Mouse (Mus musculus) neural tube, embryonic 11.5 days (tissue): ENCODE data around the gene Ptpn12. TPM values are rescaled to one million over a fixed set of nuclear protein-coding genes. Genes with fewer than 3 reads are reported as not detected.

Experiments
- ATAC-seq: fragments of 200-750 bp; cut with Nextera tagmentation; 2 replicates; pipeline ENCODE4 v1.8.0; 2017; ENCODE audit warnings: moderate number of reproducible peaks, mild to moderate bottlenecking, moderate TSS enrichment, moderate library complexity; ENCODE audit not compliant: insufficient read depth, low FRiP score, low TSS enrichment
- DNase-seq: peaks from one replicate; pipeline ENCODE4 v3.0.0-alpha.2; 2015; ENCODE audit warnings: low spot score
- H3K27ac ChIP-seq: fragments of 300-500 bp; sonication (generic); 2 replicates; pipeline ENCODE4 v1.5.1; 2014; ENCODE audit warnings: low read depth, mild to moderate bottlenecking, low read length
- H3K27me3 ChIP-seq: fragments of 300-500 bp; sonication (generic); 2 replicates; pipeline ENCODE4 v1.6.1; 2014; ENCODE audit warnings: mild to moderate bottlenecking, low read length, mixed read lengths; ENCODE audit not compliant: control insufficient read depth, insufficient read depth
- H3K36me3 ChIP-seq: fragments of 300-500 bp; sonication (generic); 2 replicates; pipeline ENCODE4 v1.6.1; 2014; ENCODE audit warnings: mild to moderate bottlenecking, low read length, moderate library complexity, mixed read lengths; ENCODE audit not compliant: control insufficient read depth, insufficient read depth
- H3K4me1 ChIP-seq: fragments of 300-500 bp; sonication (generic); 2 replicates; pipeline ENCODE4 v1.6.1; 2014; ENCODE audit warnings: low read length, mixed read lengths; ENCODE audit not compliant: control insufficient read depth, insufficient read depth
- H3K4me2 ChIP-seq: fragments of 300-500 bp; sonication (generic); 2 replicates; pipeline ENCODE4 v1.6.1; 2014; ENCODE audit warnings: low read depth, mild to moderate bottlenecking, moderate library complexity
- H3K4me3 ChIP-seq: fragments of 300-500 bp; sonication (generic); 2 replicates; pipeline ENCODE4 v1.5.1; 2014; ENCODE audit warnings: low read depth, low read length
- H3K9ac ChIP-seq: fragments of 300-500 bp; sonication (generic); 2 replicates; pipeline ENCODE4 v1.6.1; 2014; ENCODE audit warnings: mild to moderate bottlenecking, low read length
- H3K9me3 ChIP-seq: fragments of 300-500 bp; sonication (generic); 2 replicates; pipeline ENCODE4 v1.6.1; 2016; ENCODE audit warnings: low read length; ENCODE audit not compliant: control insufficient read depth
- WGBS: fragments of 180-500 bp; shearing (Covaris S2); extraction: QIAGEN DNeasy Blood & Tissue Kit; methylation state at CpG from one replicate; pipeline ENCODE4 v1.1.7; 2014; 5-methylcytosine and 5-hydroxymethylcytosine counted together
- polyA plus RNA-seq: library from polyadenylated mRNA; unstranded; fragments of >200 nt; fragmentation: Nextera tagmentation; extraction: Ambion mirVana; gene quantifications from 2 replicates; pipeline ENCODE4 v1.2.1, GENCODE M21; 2014

The Ptpn12 gene
- polyA plus RNA-seq, 1 experiment from 2014 or later: 25.9 TPM

DNA sequence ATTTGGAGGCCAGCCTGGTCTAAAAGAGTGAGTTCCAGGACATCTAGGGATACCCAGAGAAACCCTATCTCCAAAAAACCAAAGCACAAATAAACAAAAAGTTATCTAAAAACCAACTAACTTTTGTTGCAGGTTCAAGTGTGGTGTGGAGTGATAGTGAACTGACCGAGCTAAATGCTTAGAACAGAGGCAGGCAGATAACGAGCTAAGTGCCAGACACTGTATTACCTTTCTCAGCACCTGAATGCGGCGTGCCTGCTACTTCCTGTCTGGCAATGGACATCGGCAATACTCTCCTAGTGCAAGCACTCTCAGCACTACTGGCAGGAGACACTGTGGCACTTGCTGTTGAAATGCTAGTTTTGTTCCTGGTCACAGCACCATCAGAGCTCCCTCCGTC, 58.2 kb downstream of the Ptpn12 start:
- peaks cover 23% of the 10 kb centered on the region for H3K36me3 ChIP-seq
- H3K27ac ChIP-seq: no peak overlapping the region
- H3K4me2 ChIP-seq: no peak overlapping the region
- no peak overlapping the region for H3K4me3 ChIP-seq
- 95% methylated on average over 6 of the region's 6 CpGs for WGBS
- ATAC-seq (no peak), DNase-seq (no peak)
- H3K4me1 ChIP-seq: no peaks in the 10 kb centered on the region
- H3K9ac ChIP-seq: no peak overlapping the region
- H3K9me3 ChIP-seq: no peaks in the 10 kb centered on the region
- no peaks in the 10 kb centered on the region for H3K27me3 ChIP-seq

DNA sequence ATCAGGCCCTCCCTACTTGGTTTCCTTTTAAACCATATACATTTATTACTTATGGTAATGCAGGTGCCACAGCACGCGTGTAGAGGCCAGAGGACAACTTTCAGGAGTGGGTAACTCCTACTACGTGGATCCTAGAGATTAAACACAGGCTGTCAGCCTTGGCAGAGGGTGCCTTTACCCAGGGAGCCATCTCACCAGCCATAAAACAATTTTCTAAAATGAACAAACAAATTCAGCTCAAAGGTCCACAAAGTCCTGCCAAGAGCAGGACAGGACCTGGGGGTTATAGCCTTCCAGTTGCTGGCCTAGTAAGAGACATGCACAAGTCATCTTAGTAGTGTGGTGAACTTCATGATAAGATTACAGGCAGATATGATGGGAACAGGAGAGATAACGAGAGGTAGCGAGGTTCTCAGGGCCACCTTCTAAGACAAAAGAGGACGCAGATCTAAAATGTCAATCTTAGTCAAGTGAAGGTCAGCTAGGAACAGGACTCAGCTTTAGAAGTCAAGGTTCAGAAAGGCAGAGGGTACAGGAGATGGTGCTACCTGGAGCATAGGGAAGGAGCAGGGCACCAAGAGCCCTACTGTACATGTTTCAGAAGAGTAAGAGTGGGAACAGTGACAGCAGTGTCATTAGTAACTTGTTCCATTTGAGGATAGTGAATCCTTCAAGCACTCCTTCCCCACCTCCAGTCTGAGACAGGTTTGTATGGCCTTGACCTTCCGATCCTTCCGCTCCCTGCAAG, 65.5 kb downstream of the Ptpn12 start:
- Histone ChIP-seq H3K4me3 (no peak overlapping the region), H3K9me3 (no peaks in the 10 kb centered on the region), H3K36me3 (peaks cover 7% of the 10 kb centered on the region), H3K27me3 (no peaks in the 10 kb centered on the region), H3K27ac (no peak overlapping the region), H3K4me1 (no peaks in the 10 kb centered on the region), H3K9ac (no peak overlapping the region), H3K4me2 (no peak overlapping the region)
- ATAC-seq: no peak
- no peak for DNase-seq
- 96% methylated on average over 8 of the region's 8 CpGs for WGBS

DNA sequence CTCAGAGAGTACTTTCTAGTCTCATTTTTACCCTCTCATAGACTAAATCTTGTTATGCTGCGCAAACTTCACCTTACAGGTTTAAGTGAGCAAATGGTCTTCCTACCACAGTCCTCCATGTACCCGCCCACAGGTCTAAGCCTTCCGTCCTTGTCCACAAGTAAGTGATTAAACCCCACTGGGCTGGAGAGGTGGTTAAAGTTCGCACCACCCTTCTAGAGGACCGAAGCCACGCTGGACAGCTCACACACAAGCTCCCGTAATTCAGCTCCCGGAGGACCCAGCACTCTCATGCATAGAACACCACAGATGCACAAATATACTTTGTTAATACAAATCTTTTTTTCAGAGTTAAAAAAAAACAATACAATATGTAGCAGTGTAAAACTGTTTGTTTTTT, 69.4 kb downstream of the Ptpn12 start:
- Histone ChIP-seq H3K27me3 (no peaks in the 10 kb centered on the region), H3K9me3 (no peaks in the 10 kb centered on the region), H3K4me2 (no peak overlapping the region), H3K4me1 (no peaks in the 10 kb centered on the region), H3K27ac (no peak overlapping the region), H3K4me3 (no peak overlapping the region), H3K9ac (no peak overlapping the region), H3K36me3 (peaks cover 9% of the 10 kb centered on the region)
- 97% methylated on average over 8 of the region's 8 CpGs for WGBS
- ATAC-seq (no peak), DNase-seq (no peak)

DNA sequence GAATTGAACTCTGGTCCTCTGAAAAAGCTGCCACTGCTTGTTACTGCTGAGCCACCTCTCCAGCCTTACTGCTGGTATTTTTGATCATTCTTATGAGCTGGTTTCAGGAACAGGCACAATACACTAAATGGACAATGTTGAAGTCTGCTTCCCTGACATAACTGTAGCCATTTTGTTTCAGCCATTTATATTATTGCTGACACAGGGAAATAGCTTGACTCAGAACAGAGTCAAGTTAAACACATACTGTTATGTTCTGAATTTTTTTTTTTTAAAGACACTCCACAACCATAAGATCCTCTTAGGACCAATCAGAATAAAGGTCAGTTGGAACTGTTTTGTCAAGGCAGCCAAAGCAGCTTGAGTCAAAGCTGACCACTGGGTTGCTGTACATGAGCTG, 72.2 kb downstream of the Ptpn12 start:
- H3K9me3 ChIP-seq: no peaks in the 10 kb centered on the region
- H3K27me3 ChIP-seq: no peaks in the 10 kb centered on the region
- DNase-seq (no peak), ATAC-seq (no peak)
- no peak overlapping the region for H3K4me3 ChIP-seq
- H3K9ac ChIP-seq: no peak overlapping the region
- H3K4me1 ChIP-seq: no peaks in the 10 kb centered on the region
- H3K27ac ChIP-seq: no peak overlapping the region
- no peak overlapping the region for H3K4me2 ChIP-seq
- H3K36me3 ChIP-seq: peaks cover 6% of the 10 kb centered on the region; the same call in 1 of the 2 replicates

DNA sequence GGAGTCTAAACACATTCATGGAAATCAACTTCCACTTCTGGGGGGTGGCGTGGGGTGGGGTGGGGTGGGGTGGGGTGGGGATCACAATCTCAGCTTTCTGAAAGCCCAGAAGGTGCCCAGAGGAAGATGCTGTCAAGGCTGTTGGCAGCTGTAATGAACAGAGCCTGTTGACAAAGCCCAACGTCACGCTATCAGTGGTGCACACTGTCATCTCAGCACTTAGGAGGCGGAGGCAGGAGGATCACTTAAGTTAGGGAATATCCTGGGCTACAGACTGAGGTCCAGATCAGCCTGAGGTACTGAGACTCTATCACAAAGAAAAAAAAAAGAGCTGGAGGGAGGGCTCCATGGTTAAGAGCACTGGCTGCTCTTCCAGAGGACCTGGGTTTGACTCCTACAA, 81.0 kb downstream of the Ptpn12 start:
- Histone ChIP-seq H3K27me3 (no peaks in the 10 kb centered on the region), H3K4me1 (no peaks in the 10 kb centered on the region), H3K4me3 (no peak overlapping the region), H3K4me2 (no peak overlapping the region), H3K9ac (no peak overlapping the region), H3K27ac (no peak overlapping the region), H3K36me3 (no peaks in the 10 kb centered on the region), H3K9me3 (no peaks in the 10 kb centered on the region)
- DNase-seq: no peak
- WGBS: 77% methylated on average over 4 of the region's 4 CpGs
- no peak for ATAC-seq

DNA sequence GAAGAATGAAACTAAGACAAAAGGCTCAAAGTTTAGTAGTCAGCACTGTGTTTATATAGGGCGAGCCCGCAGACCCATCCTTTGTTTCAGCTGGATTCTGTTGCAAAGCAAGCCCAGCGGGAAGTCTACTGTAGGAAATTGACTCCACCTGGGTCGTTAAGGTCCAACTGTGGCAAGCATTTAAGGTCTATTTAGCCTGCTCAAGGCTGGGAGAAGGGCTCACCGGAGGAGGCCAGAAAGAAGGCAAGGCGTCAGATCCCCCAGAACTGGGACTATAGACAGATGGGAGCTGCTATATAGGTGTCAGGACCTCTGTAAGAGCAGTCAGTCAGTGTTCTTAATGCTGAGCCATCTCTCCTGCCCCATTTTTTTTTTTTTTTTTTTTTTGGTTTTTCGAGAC, 81.7 kb downstream of the Ptpn12 start:
- no peak for DNase-seq
- WGBS: 7% methylated on average over 6 of the region's 7 CpGs

DNA sequence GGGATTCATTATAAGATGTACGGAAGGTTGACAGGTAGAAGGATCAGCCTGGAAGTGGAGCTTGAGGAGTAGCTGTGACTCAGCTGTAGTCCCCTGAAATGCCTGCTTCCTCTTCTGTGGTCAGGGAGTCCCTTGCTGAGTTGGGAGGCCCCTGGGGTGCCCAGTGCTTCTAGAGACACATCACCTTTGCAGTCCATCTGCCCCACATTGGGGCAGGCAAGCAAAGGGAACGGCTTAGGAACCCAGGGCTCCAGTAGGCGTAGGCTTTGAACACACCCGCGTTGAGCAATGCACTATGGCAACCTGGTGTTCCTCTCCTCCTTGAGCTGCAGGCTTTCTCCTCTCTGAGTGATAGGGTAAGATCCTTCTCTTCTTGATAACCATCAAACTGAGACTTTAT, 82.6 kb downstream of the Ptpn12 start:
- Histone ChIP-seq H3K9me3 (no peaks in the 10 kb centered on the region), H3K9ac (no peak overlapping the region), H3K27ac (no peak overlapping the region), H3K4me1 (no peaks in the 10 kb centered on the region), H3K4me2 (no peak overlapping the region), H3K27me3 (no peaks in the 10 kb centered on the region), H3K4me3 (no peak overlapping the region), H3K36me3 (no peaks in the 10 kb centered on the region)
- ATAC-seq: no peak
- WGBS: 52% methylated on average over 5 of the region's 5 CpGs
- no peak for DNase-seq

More for the DNA sequence above, 81.7 kb downstream of the Ptpn12 start:
- H3K4me3 ChIP-seq: no peak overlapping the region
- no peak overlapping the region for H3K27ac ChIP-seq
- no peaks in the 10 kb centered on the region for H3K36me3 ChIP-seq
- H3K4me2 ChIP-seq: no peak overlapping the region
- no peaks in the 10 kb centered on the region for H3K9me3 ChIP-seq
- no peak for ATAC-seq
- no peaks in the 10 kb centered on the region for H3K4me1 ChIP-seq
- H3K9ac ChIP-seq: no peak overlapping the region
- H3K27me3 ChIP-seq: no peaks in the 10 kb centered on the region

DNA sequence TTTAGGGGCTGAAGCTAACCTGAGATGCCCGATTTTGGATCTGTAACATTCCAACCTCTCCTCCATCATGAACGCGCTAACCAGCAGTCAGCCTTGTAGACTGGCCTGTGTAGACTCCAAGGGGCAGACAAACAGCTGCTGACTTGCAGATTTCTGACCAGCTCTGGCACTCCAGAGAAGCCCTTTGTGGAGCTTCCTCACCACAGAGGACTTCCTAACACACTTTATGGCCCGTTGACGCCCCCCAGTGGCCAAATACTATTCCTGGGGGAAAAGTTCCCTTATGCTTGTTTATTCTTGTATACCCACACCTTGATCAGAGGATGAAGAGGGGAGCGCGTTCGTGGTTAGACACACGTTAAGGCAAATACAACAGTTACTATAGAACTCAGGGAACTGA, 86.7 kb downstream of the Ptpn12 start:
- Histone ChIP-seq H3K27me3 (no peaks in the 10 kb centered on the region), H3K4me3 (no peak overlapping the region), H3K4me1 (no peaks in the 10 kb centered on the region), H3K4me2 (no peak overlapping the region), H3K36me3 (no peaks in the 10 kb centered on the region), H3K27ac (no peak overlapping the region), H3K9me3 (no peaks in the 10 kb centered on the region), H3K9ac (no peak overlapping the region)
- WGBS: 55% methylated on average over 9 of the region's 9 CpGs
- DNase-seq (peak; percentile 42), ATAC-seq (no peak)

DNA sequence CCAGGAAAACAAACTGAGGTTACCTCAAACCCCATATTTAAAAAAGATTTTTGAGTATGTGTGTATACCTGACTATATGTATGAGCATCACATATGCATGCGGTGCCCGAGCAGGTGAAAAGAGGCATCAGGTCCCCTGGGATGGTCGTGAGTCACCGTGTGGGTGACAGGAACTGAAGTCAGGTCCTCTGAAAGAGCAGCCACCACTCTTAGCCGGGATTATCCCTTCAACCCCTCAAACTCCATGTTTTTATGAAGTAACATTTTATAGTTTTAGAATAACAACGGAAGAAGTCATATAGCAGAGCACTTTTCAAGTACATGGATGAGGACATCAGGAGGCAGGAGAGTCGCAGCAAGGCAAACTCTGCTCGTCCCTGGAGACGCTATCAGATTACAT, 87.2 kb downstream of the Ptpn12 start:
- no peaks in the 10 kb centered on the region for H3K9me3 ChIP-seq
- H3K4me3 ChIP-seq: no peak overlapping the region
- no peak overlapping the region for H3K4me2 ChIP-seq
- no peak overlapping the region for H3K27ac ChIP-seq
- no peaks in the 10 kb centered on the region for H3K36me3 ChIP-seq
- no peaks in the 10 kb centered on the region for H3K4me1 ChIP-seq
- DNase-seq (no peak), ATAC-seq (no peak)
- no peak overlapping the region for H3K9ac ChIP-seq
- H3K27me3 ChIP-seq: no peaks in the 10 kb centered on the region
- WGBS: 79% methylated on average over 9 of the region's 9 CpGs
